Mouse (Mus musculus) midbrain, embryonic 10.5 days (tissue): ENCODE results near the gene Nfia. TPM values are rescaled to one million over a fixed set of nuclear protein-coding genes. Genes with fewer than 3 reads are reported as not detected.

Source experiments
- DNase-seq: peaks from one replicate; pipeline ENCODE4 v3.0.0-alpha.2; 2017; ENCODE audit warnings: low spot score
- H3K27ac ChIP-seq: fragments of 300-500 bp; sonication (generic); replicated peaks from 2 replicates; pipeline ENCODE4 v1.5.1; 2016; ENCODE audit warnings: mild to moderate bottlenecking
- H3K27me3 ChIP-seq: fragments of 300-500 bp; sonication (generic); 2 replicates; pipeline ENCODE4 v1.6.1; 2016; ENCODE audit warnings: low read depth, mild to moderate bottlenecking; ENCODE audit not compliant: poor library complexity, severe bottlenecking
- H3K36me3 ChIP-seq: fragments of 300-500 bp; sonication (generic); 2 replicates; pipeline ENCODE4 v1.6.1; 2016; ENCODE audit warnings: mild to moderate bottlenecking, moderate library complexity
- H3K4me1 ChIP-seq: fragments of 300-500 bp; sonication (generic); 2 replicates; pipeline ENCODE4 v1.6.1; 2016
- H3K4me3 ChIP-seq: fragments of 300-500 bp; sonication (generic); 2 replicates; pipeline ENCODE4 v1.5.1; 2016; ENCODE audit warnings: mild to moderate bottlenecking, moderate library complexity
- H3K9me3 ChIP-seq: fragments of 300-500 bp; sonication (generic); replicated peaks from 2 replicates; pipeline ENCODE4 v1.6.1; 2016; ENCODE audit warnings: mild to moderate bottlenecking
- WGBS: fragments of 180-500 bp; shearing (Covaris S2); methylation state at CpG from one replicate; pipeline ENCODE4 v1.1.7; 2016; 5-methylcytosine and 5-hydroxymethylcytosine counted together
- polyA plus RNA-seq: library from polyadenylated mRNA; unstranded; fragments of >200 nt; fragmentation: Nextera tagmentation; extraction: Ambion mirVana; gene quantifications from 2 replicates; pipeline ENCODE4 v1.2.1, GENCODE M21; 2016

The Nfia gene
- polyA plus RNA-seq, 1 experiment from 2014 or later = 5.9 TPM

GRCm38 (mm10) chr4:98050003-98050620 is 277.6 kb downstream of the Nfia start:
- H3K4me3 ChIP-seq = no peak overlapping the region
- no peak for DNase-seq
- no peak overlapping the region for H3K27ac ChIP-seq
- 0 out of 2 replicates have a peak, but pooled peaks cover 6% of the 10 kb centered on the region for H3K27me3 ChIP-seq
- WGBS = 82% methylated on average over 8 of the region's 8 CpGs
- no peaks in the 10 kb centered on the region for H3K36me3 ChIP-seq
- no peaks in the 10 kb centered on the region for H3K9me3 ChIP-seq
- H3K4me1 ChIP-seq = peaks cover 8% of the 10 kb centered on the region

DNA sequence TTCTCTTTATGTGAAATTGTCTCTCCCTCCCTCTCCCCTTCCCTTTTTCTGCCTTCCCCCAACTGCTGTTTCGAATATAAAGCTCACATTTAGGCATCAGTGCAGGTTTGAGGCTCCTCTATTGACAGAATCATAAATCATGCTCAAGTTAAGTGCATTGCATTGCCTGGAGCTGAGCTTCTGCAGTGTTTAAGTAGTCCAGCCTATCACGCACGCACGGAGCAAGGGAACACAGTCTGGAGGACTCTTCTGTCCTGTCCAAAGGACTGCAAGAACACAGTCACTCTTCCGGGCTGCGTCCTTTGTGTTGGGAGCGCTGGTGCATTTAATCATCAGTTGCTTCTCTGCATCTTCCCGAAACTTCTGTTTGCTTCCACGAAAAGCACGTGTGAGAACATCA is 278.2 kb downstream of the Nfia start:
- DNase-seq = no peak
- no peaks in the 10 kb centered on the region for H3K36me3 ChIP-seq
- 0 out of 2 replicates have a peak, but pooled peaks cover 6% of the 10 kb centered on the region for H3K27me3 ChIP-seq
- H3K4me1 ChIP-seq = peaks cover 8% of the 10 kb centered on the region
- WGBS = 69% methylated on average over 10 of the region's 10 CpGs
- H3K9me3 ChIP-seq = no peaks in the 10 kb centered on the region
- H3K27ac ChIP-seq = peak overlapping the region; percentile 38
- H3K4me3 ChIP-seq = no peak overlapping the region

DNA sequence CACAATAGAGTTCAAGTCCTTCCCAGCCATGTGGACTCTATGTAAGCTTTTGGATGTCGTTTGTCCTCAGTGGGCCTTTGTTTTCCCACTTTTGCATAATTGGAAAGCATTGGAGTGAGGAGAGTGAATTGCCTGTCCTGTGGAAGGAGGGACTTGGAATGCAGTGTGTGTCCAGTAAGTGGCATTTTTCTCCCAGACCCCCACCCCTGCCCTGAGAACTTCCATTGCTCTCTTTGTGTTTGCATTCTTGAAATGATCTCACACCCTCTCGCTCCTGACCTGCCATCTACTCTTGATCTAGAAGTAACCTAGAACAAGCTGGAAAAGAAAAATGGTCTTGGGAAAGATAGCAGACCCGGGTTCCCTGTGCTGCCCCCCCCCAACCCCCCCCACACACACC is 278.8 kb downstream of the Nfia start:
- Histone ChIP-seq H3K36me3 (no peaks in the 10 kb centered on the region), H3K4me1 (peaks cover 8% of the 10 kb centered on the region), H3K27ac (peak overlapping the region; percentile 38; the same call in 1 of the 2 replicates), H3K4me3 (no peak overlapping the region), H3K27me3 (0 out of 2 replicates have a peak, but pooled peaks cover 6% of the 10 kb centered on the region), H3K9me3 (no peaks in the 10 kb centered on the region)
- WGBS = 69% methylated on average over 3 of the region's 3 CpGs
- no peak for DNase-seq

DNA sequence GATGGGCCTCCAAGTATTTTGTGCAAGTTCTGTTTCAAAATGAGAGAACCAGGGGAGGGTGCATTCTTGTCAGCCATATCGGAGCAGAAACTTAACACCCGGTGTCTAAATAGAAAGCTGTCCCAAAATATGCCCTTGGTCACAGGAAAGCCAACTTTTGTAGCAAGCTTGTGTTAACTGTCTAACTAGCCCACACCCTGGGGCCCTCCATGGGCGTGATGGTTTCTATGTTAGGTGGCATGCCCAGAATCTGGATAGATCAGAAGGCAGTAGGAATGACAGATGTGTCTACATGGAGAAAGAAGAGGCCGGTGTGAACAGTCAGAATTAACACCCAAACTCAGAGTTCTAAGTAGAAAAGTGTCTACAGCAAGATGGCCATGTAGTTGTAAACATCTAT is 282.5 kb downstream of the Nfia start:
- H3K4me3 ChIP-seq = no peak overlapping the region
- DNase-seq = no peak
- 94% methylated on average over 4 of the region's 4 CpGs for WGBS

GRCm38 (mm10) chr4:98056396-98057020 is 284.0 kb downstream of the Nfia start:
- Histone ChIP-seq H3K4me3 (no peak overlapping the region), H3K27me3 (no peaks in the 10 kb centered on the region), H3K9me3 (no peaks in the 10 kb centered on the region), H3K4me1 (no peaks in the 10 kb centered on the region), H3K36me3 (no peaks in the 10 kb centered on the region), H3K27ac (no peak overlapping the region)
- no peak for DNase-seq
- 92% methylated on average over 7 of the region's 7 CpGs for WGBS

More for the DNA sequence above, 282.5 kb downstream of the Nfia start:
- Histone ChIP-seq H3K36me3 (no peaks in the 10 kb centered on the region), H3K27me3 (0 out of 2 replicates have a peak, but pooled peaks cover 3% of the 10 kb centered on the region), H3K27ac (no peak overlapping the region), H3K9me3 (no peaks in the 10 kb centered on the region), H3K4me1 (peaks cover 8% of the 10 kb centered on the region)

GRCm38 (mm10) chr4:98057246-98057645 is 284.7 kb downstream of the Nfia start:
- Histone ChIP-seq H3K9me3 (no peaks in the 10 kb centered on the region), H3K27ac (no peak overlapping the region), H3K27me3 (no peaks in the 10 kb centered on the region), H3K4me3 (no peak overlapping the region), H3K4me1 (no peaks in the 10 kb centered on the region), H3K36me3 (no peaks in the 10 kb centered on the region)
- 91% methylated on average over 12 of the region's 12 CpGs for WGBS
- DNase-seq = no peak

GRCm38 (mm10) chr4:98057721-98058120 is 285.2 kb downstream of the Nfia start:
- no peaks in the 10 kb centered on the region for H3K4me1 ChIP-seq
- H3K27me3 ChIP-seq = no peaks in the 10 kb centered on the region
- no peak overlapping the region for H3K27ac ChIP-seq
- no peak for DNase-seq
- no peak overlapping the region for H3K4me3 ChIP-seq
- H3K36me3 ChIP-seq = no peaks in the 10 kb centered on the region
- WGBS = 83% methylated on average over 4 of the region's 4 CpGs
- no peaks in the 10 kb centered on the region for H3K9me3 ChIP-seq

DNA sequence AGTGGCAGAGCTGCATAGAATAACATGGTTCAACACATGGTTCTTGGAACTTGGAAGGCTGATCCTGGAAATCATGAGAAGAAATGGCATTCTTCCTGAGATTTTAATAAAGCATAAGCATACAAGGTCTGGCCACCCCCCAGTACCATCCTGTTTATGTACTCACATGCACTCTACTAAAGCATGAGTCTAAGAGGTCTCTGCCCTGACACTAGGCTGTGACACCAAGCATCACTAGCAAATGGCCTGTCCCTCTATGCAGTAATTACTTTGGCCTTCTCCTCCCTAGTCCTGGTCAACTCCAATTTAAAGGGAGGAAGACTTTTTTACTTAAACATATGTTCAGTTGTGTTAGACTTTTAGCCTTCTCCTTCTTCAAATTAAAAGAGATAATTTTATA is 285.6 kb downstream of the Nfia start:
- DNase-seq = no peak
- Histone ChIP-seq H3K27me3 (no peaks in the 10 kb centered on the region), H3K4me1 (no peaks in the 10 kb centered on the region), H3K36me3 (no peaks in the 10 kb centered on the region), H3K9me3 (no peaks in the 10 kb centered on the region), H3K27ac (no peak overlapping the region), H3K4me3 (no peak overlapping the region)

DNA sequence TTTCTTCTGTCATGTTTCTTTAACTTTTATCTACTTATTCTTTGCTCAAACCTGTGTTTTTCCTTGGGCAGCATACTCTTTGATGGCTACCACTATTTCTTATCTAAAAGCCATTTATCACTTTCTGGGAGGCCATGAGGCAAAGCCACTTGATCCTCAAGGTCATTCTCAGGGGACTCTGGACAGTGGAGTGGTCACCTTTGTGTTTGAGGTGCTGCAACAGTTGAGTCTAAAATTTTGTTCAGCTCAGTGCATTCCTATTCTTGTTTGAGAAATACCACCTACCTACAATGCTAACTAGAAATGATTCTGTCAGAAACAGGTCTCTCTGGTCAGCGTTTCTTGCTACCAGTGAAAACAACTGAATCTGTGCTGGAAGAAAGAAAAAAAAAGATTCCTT is 288.1 kb downstream of the Nfia start:
- DNase-seq = no peak
- H3K36me3 ChIP-seq = peaks cover 5% of the 10 kb centered on the region; the same call in 1 of the 2 replicates
- no peaks in the 10 kb centered on the region for H3K27me3 ChIP-seq
- WGBS = 58% methylated on average over 1 of the region's 1 CpGs
- H3K27ac ChIP-seq = no peak overlapping the region
- no peaks in the 10 kb centered on the region for H3K4me1 ChIP-seq
- no peak overlapping the region for H3K4me3 ChIP-seq
- no peaks in the 10 kb centered on the region for H3K9me3 ChIP-seq

- H3K9me3 ChIP-seq = no peaks in the 10 kb centered on the region
- H3K4me3 ChIP-seq = no peak overlapping the region
- WGBS = 92% methylated on average over 1 of the region's 1 CpGs
- no peaks in the 10 kb centered on the region for H3K4me1 ChIP-seq
- no peaks in the 10 kb centered on the region for H3K27me3 ChIP-seq
- H3K36me3 ChIP-seq = peaks cover 5% of the 10 kb centered on the region; the same call in 1 of the 2 replicates
- H3K27ac ChIP-seq = no peak overlapping the region
- DNase-seq = no peak
These were observed 288.6 kb downstream of the Nfia start for GRCm38 (mm10) chr4:98061086-98061485.

DNA sequence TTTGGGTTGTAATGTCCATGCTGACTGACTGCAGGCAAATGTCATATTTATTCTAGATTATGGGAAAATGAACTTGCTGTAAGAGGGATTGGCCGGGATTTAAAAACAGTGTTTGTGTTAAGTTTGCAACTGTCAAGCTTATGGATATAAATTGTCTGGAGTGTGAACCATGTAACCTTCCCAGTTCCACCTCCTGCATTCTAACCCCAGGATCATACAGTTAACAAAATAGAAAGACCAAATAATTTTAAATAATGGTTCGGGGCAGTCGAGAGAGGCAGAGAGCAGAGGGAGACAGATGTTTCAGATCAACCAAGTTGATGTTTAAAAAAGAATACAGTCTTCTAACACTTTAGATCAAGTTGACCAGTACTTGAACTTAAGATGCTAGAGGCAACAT is 290.7 kb downstream of the Nfia start:
- 96% methylated on average over 3 of the region's 3 CpGs for WGBS
- Histone ChIP-seq H3K9me3 (no peaks in the 10 kb centered on the region), H3K36me3 (peaks cover 5% of the 10 kb centered on the region; the same call in 1 of the 2 replicates), H3K27ac (no peak overlapping the region), H3K4me1 (no peaks in the 10 kb centered on the region), H3K27me3 (no peaks in the 10 kb centered on the region), H3K4me3 (no peak overlapping the region)
- DNase-seq = no peak

GRCm38 (mm10) chr4:98076106-98076505 is 303.6 kb downstream of the Nfia start:
- 89% methylated on average over 7 of the region's 7 CpGs for WGBS
- DNase-seq = no peak

DNA sequence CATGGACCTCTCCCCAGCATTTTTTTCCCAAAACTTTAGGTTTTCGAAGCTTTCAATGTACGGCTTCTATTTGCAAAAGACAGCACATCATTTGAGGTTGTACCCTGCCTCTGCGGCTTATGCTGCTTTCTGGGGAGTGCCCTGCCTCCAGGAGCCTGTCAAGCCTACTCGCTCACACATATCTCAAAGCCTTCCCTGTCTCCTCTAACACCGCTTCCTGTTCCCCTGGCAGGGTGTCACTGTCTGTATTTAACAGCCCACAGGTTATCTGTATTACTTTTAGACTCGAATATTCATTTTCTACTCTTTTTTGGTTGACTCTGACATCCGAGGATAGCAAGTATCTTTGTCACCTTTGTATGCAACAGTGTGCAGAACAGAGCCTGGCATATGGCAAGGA is 304.1 kb downstream of the Nfia start:
- DNase-seq = no peak
- no peak overlapping the region for H3K27ac ChIP-seq
- H3K36me3 ChIP-seq = no peaks in the 10 kb centered on the region
- H3K27me3 ChIP-seq = no peaks in the 10 kb centered on the region
- H3K4me3 ChIP-seq = no peak overlapping the region
- H3K4me1 ChIP-seq = no peaks in the 10 kb centered on the region
- no peaks in the 10 kb centered on the region for H3K9me3 ChIP-seq
- 86% methylated on average over 7 of the region's 7 CpGs for WGBS

More at GRCm38 (mm10) chr4:98076106-98076505, 303.6 kb downstream of the Nfia start:
- Histone ChIP-seq H3K27me3 (no peaks in the 10 kb centered on the region), H3K4me1 (no peaks in the 10 kb centered on the region), H3K27ac (no peak overlapping the region), H3K9me3 (no peaks in the 10 kb centered on the region), H3K36me3 (no peaks in the 10 kb centered on the region), H3K4me3 (no peak overlapping the region)
